Mouse (Mus musculus): ENCODE measurements around the gene Hoxd13. TPM values are rescaled to one million over a fixed set of nuclear protein-coding genes. Genes with fewer than 3 reads are reported as not detected.

Hoxd13 gene
- polyA plus RNA-seq, 1 experiment from 2014 or later: 32.3 TPM

DNA sequence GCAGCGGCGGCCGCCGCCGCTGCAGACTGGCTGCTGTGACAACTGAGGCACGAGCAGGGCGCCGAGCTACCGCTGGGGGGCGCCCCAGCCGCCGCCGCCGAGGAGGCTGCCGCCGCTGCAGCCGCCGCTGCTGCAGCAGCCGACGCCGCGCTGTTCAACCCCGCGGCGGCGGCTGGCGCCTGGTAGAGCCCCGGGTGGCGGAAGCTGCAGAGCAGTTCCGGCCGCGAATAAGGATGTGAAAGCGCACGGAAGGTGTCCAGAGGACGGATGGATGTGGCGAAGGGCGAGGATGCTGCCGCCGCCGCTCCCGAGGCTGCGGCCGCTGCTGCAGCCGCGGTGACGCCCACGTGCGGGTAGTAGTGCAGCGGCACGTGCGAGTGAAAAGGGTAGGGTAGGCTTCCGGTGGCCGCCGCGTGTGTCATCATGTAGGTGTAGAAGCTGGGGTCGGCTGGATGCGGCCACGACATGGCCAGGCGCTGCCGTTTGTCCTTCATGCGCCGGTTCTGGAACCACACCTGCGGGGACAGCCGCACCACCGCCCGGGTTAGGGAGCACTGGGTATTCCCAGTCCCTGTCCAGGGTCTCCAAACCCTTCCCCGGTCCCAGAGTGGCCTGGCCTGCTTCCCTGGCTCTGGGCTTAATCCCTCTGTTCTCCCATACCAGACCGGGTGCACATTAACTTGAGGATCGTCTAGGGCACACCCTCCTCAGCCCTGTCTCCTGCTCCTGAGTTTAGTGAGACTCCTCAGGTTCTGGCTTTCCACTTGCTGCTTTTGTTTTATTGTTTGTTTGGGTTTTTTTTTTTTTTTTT lies 12.1 kb upstream of the Hoxd13 start:
- H3K4me3 ChIP-seq: peak overlapping the region; percentile 46
- H3K4me2 ChIP-seq: peak overlapping the region; percentile 60
- no peak for ATAC-seq (ENCODE audit: insufficient number of reproducible peaks, low FRiP score, low TSS enrichment, low read depth)
- peaks cover 30% of the 10 kb centered on the region for H3K4me1 ChIP-seq
- H3K9ac ChIP-seq: peak overlapping the region; percentile 39
- H3K9me3 ChIP-seq: no peaks in the 10 kb centered on the region
- H3K27me3 ChIP-seq: peaks cover 61% of the 10 kb centered on the region
- WGBS: under 1% methylated on average over 69 of the region's 69 CpGs
- H3K27ac ChIP-seq: peak overlapping the region; percentile 82
- H3K36me3 ChIP-seq: no peaks in the 10 kb centered on the region

DNA sequence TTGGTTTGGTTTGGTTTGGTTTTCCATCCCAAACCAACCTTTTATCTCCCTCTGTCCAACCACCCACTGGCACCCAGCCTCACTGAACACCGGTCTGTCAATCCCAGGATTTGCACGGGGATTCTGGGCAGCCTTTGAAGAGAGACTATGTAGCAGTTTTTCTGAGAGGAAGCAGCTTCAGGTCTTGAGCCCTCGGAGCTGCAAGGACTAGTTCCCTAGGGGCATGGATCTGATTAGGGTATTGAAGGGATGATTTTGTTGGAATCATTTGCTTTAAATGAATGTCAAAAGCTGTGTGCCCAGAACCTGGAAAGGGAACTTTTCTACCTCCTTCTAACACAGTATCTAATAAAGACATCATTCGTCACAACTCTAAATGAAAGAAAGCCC lies 11.5 kb upstream of the Hoxd13 start:
- peaks cover 63% of the 10 kb centered on the region for H3K27me3 ChIP-seq
- H3K9ac ChIP-seq: 0 out of 2 replicates have a peak overlapping the region, but pooled peaks have one; percentile 39
- H3K4me2 ChIP-seq: peak overlapping the region; percentile 60
- peak overlapping the region; percentile 46 for H3K4me3 ChIP-seq
- peak overlapping the region; percentile 58 for H3K27ac ChIP-seq
- H3K36me3 ChIP-seq: no peaks in the 10 kb centered on the region
- ATAC-seq (ENCODE audit: insufficient number of reproducible peaks, low FRiP score, low TSS enrichment, low read depth): no peak
- WGBS: 6% methylated on average over 4 of the region's 4 CpGs
- H3K9me3 ChIP-seq: no peaks in the 10 kb centered on the region
- H3K4me1 ChIP-seq: peaks cover 33% of the 10 kb centered on the region

DNA sequence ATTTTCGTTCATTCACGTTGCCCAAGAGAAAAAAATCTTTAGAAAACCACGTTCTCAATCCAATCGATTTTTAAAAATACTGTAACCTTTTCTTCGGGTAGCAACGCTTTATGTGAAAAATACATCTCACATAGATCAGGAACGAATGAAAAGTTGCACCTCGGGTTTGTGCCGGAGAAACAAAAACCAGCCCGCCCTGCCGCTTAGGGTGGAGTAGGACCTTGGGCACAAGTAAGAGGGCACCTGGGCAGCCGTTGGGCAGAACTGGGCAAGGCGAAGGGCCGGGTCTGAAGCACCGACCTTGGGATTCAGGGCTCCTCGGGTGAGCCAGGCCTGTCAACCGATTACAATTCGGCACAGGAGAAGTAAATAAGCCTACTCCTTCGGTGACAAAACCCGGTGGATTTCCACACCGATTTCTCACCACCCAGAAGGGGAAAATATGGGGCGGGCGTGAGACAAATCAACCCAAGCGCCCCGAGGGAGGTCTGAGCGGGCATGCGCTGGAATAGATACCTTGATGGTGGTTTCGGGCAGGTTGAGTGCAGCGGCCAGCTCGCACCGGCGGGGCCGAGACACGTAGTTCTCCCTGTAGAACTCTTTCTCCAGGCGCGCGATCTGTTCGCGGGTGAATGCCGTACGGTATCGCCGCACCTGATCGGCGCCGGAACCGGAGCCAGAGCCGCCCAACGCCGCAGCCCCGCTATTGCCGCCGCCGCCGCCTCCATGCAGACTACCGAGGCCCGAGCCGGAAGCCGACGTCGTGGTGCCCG lies 10.7 kb upstream of the Hoxd13 start:
- Histone ChIP-seq H3K27ac (peak overlapping the region; percentile 89), H3K4me1 (peaks cover 36% of the 10 kb centered on the region), H3K9ac (peak overlapping the region; percentile 53), H3K4me2 (peak overlapping the region; percentile 44), H3K36me3 (no peaks in the 10 kb centered on the region), H3K4me3 (peak overlapping the region; percentile 46), H3K9me3 (no peaks in the 10 kb centered on the region), H3K27me3 (peaks cover 63% of the 10 kb centered on the region)
- no peak for ATAC-seq (ENCODE audit: insufficient number of reproducible peaks, low FRiP score, low TSS enrichment, low read depth)
- 2% methylated on average over 62 of the region's 62 CpGs for WGBS

DNA sequence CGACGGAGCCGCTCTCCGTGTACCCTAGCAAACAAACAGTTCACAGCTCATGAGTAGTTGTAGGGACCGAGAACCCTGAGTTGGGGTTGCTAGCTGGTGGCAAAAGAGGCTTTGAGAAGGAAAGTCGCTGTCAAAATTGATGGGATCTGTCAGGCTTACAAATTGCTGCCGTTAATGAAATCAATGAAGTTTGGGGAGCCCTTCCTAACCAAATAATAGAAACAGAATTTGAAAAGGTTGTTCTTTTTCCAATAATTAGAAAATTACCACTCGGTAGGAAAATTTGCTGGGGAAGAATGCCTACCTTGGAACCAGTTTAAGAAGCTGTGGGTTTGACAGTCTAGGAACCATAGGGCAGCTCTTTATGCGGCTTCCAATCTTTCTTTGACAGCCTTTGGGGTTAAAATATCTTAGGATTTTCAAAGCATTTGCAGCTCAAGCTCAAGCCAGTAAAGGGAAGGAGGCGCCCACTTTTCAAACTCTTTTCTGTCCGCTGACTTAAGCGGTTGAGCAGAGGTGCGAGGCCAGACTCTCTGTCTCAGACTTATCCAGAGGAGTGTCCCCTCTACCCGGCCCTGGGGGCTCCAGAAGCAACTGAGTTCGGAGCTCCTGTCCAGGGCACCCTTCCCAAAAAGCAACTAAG lies 10.0 kb upstream of the Hoxd13 start:
- ATAC-seq (ENCODE audit: insufficient number of reproducible peaks, low FRiP score, low TSS enrichment, low read depth): no peak
- Histone ChIP-seq H3K4me3 (peak overlapping the region; percentile 46), H3K36me3 (no peaks in the 10 kb centered on the region), H3K27me3 (peaks cover 66% of the 10 kb centered on the region), H3K9me3 (no peaks in the 10 kb centered on the region), H3K4me1 (peaks cover 36% of the 10 kb centered on the region), H3K9ac (peak overlapping the region; percentile 53), H3K27ac (peak overlapping the region; percentile 89), H3K4me2 (peak overlapping the region; percentile 44)
- WGBS: 3% methylated on average over 15 of the region's 15 CpGs

DNA sequence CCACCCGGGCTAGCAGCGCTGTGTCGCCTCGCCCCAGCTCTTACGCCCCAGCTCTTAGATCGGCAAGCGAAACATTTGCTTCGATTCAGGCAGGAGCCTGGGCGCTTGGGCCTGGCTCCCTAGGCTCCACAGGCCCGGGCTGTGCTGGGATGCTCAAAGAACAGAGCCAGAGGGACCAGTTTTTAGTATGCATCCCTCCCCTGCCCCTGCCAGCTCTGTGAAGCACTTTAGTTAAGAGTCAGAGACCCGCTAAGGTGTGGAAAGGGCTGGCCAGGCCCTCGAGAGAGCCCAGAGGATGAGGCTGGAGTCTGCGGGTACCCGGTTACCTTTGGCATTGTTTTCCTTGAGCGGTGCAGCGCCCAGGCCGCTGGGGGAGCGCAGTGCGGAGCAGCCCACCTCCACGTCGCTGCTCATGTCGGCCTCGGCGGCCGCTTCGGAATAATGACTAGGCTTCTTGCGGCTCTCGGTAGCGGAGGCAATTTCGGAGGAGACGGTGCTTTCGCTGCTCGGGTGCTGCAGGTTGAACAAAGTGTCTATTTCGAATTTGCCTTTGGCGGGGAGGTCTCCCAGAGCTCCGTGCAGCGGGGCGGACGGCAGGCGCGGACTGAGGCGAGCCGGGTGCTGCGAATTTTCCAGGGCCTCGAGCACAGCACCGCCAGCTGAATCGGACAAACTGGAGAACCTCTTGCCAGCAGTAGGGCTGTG lies 9.3 kb upstream of the Hoxd13 start:
- peaks cover 71% of the 10 kb centered on the region for H3K27me3 ChIP-seq
- H3K4me3 ChIP-seq: peak overlapping the region; percentile 46
- H3K27ac ChIP-seq: peak overlapping the region; percentile 89
- peaks cover 36% of the 10 kb centered on the region for H3K4me1 ChIP-seq
- no peaks in the 10 kb centered on the region for H3K36me3 ChIP-seq
- ATAC-seq (ENCODE audit: insufficient number of reproducible peaks, low FRiP score, low TSS enrichment, low read depth): no peak
- H3K4me2 ChIP-seq: peak overlapping the region; percentile 44
- 1% methylated on average over 47 of the region's 47 CpGs for WGBS
- no peaks in the 10 kb centered on the region for H3K9me3 ChIP-seq
- peak overlapping the region; percentile 18 for H3K9ac ChIP-seq

DNA sequence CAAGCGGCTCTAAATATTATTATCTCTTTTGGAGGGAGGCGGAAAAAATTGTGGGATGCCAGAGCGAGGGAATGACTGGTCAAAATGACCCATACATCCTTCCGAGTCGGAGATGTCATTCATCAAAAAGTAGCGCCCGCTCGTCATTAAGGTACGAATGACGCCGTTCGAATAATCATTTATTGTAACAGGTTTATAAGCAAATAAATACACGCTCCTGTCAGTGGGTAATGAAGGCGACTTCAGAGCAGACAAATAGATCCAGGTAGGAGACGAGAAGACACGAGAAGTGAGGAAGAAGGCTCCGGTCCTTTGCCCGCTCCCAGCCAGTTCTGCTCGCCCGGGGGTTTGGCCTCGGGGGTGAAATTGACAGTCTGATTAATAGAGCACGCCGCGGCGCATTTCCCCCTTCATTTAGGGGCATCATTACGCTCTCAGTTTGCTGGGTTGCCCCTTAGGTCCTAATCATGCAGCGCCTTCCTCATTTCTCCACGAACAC lies 8.6 kb upstream of the Hoxd13 start, which contains the start of gene Evx2:
TSS of gene Evx2 (minus strand) at position 51 of the 499 bp plus-strand sequence.
- H3K4me2 ChIP-seq: peak within 1 kb of the TSS; percentile 56
- H3K9ac ChIP-seq: peak within 1 kb of the TSS; percentile 52

DNA sequence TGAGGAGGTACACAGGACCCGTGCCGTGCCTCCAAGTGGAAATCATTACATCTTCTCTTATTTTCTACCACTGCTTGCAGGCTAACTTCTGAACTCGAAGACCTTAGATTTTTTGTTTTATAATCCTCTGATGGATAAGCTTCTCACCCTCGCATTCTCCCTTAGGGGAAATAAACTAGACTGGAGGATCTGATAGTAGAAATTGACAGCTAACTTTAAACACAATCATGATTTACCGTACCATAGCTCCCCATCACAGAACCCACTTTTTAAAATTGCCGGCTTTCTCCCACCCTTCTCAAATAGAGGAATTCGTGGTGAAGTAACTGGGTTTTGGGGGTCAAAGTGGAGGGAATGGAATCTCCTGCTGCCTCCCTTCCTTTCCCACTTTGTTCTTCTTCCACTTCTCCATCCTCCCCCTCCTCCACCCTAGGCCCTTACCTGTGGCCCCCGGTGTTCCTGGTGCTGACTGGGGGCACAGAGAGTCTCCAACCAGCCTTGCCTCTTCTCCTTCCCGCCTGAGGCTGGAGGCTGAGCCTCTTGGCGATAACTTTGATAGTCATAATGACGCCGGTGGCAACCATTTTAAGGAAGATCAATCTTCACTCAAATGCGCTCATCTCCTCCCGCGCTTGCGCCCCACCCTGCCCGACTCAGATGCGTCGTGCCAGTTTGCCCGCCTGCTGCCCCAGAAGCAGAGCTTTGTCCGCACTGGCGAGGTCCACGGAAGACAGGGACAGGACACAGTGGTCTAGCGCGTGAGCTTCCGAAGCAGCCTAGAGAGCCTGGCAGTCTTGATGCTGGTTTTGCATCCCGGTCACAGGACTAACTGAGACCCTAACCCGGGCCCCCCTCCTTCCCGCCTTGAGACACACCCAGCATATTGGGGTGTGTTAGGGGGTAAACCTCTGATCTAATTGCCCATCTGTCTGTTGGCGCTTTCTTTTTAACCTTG lies 7.4 kb upstream of the Hoxd13 start:
- Histone ChIP-seq H3K4me2 (peak overlapping the region; percentile 56), H3K9ac (peak overlapping the region; percentile 52), H3K27me3 (peaks cover 69% of the 10 kb centered on the region)

More for the DNA sequence above, 8.6 kb upstream of the Hoxd13 start, which contains the start of gene Evx2:
- WGBS: 2% methylated on average over 28 of the region's 28 CpGs
- ATAC-seq (ENCODE audit: insufficient number of reproducible peaks, low FRiP score, low TSS enrichment, low read depth): no peak
- H3K4me3 ChIP-seq: peak within 1 kb of the TSS; percentile 46
- H3K36me3 ChIP-seq: no peaks in the 10 kb centered on the region
- peaks cover 36% of the 10 kb centered on the region for H3K4me1 ChIP-seq
- H3K27ac ChIP-seq: peak within 1 kb of the TSS; percentile 89
- H3K9me3 ChIP-seq: no peaks in the 10 kb centered on the region
- H3K27me3 ChIP-seq: peaks cover 71% of the 10 kb centered on the region

DNA sequence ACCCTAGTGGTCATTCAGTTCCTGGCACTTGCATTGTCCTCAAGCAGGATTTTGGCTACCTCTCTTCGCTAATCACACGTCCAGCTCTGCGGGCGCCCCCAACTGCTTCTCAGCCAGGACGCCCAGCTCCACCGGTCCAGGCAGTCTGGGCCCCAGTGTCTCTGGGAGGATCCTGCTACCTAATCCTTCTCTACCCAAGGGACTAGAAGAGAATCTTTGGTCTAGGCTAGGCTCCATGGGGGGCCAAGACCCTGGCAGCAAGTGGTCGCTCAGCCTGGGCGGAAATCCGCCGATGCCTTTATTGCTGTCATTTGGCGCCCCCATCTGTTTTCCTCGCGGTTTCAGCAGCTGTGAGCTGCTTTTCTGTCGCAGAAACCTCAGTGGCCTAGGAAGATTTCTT lies 6.4 kb upstream of the Hoxd13 start:
- peak overlapping the region; percentile 56 for H3K4me2 ChIP-seq
- H3K27me3 ChIP-seq: peaks cover 70% of the 10 kb centered on the region
- H3K9me3 ChIP-seq: no peaks in the 10 kb centered on the region
- peak overlapping the region; percentile 89 for H3K27ac ChIP-seq
- ATAC-seq (ENCODE audit: insufficient number of reproducible peaks, low FRiP score, low TSS enrichment, low read depth): peak; percentile 22; the same call in 1 of the 2 replicates
- peaks cover 22% of the 10 kb centered on the region for H3K4me1 ChIP-seq
- WGBS: under 1% methylated on average over 14 of the region's 14 CpGs
- H3K36me3 ChIP-seq: no peaks in the 10 kb centered on the region
- peak overlapping the region; percentile 46 for H3K4me3 ChIP-seq
- H3K9ac ChIP-seq: 0 out of 2 replicates have a peak overlapping the region, but pooled peaks have one; percentile 20

More for the DNA sequence above, 7.4 kb upstream of the Hoxd13 start:
- Histone ChIP-seq H3K9me3 (no peaks in the 10 kb centered on the region), H3K36me3 (no peaks in the 10 kb centered on the region), H3K27ac (peak overlapping the region; percentile 89), H3K4me1 (peaks cover 28% of the 10 kb centered on the region), H3K4me3 (peak overlapping the region; percentile 46)
- no peak; the same call in none of the 2 replicates for ATAC-seq (ENCODE audit: insufficient number of reproducible peaks, low FRiP score, low TSS enrichment, low read depth)
- 2% methylated on average over 30 of the region's 30 CpGs for WGBS

DNA sequence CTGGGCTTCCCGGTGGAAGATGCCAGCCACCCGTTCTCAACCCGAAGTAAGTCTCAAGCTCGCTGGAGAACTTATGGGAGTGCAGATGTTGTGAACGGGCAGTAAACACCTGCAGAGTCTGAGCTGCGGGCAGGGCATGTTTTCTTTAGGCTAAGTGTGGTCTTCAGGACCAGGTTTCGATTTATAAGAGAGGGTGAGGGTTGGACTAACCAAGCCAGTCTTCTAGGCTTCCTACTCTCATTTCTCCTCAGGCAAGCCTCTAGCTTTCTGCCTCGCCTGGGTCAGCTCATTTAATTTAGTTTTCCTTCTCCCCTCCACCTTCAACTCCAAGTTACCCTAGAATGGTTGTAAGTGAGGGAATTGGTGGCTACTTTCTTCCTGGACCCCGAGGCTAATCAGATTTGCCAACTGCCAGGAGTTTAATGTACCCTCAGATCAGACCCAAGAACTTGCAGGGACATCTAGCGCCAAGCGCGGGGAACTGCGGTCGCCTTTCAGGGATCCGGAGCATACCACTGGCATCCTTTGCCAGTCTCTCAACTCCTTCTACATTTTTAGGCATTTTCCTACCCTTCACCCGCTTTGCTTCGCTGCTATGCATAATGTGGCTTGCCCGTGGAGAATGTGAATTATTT lies 4.7 kb upstream of the Hoxd13 start:
- Histone ChIP-seq H3K27me3 (peaks cover 73% of the 10 kb centered on the region), H3K9ac (no peak overlapping the region), H3K27ac (peak overlapping the region; percentile 62), H3K36me3 (no peaks in the 10 kb centered on the region), H3K4me2 (peak overlapping the region; percentile 46), H3K9me3 (no peaks in the 10 kb centered on the region), H3K4me1 (peaks cover 27% of the 10 kb centered on the region), H3K4me3 (peak overlapping the region; percentile 19)
- 1% methylated on average over 18 of the region's 18 CpGs for WGBS
- ATAC-seq (ENCODE audit: insufficient number of reproducible peaks, low FRiP score, low TSS enrichment, low read depth): no peak

DNA sequence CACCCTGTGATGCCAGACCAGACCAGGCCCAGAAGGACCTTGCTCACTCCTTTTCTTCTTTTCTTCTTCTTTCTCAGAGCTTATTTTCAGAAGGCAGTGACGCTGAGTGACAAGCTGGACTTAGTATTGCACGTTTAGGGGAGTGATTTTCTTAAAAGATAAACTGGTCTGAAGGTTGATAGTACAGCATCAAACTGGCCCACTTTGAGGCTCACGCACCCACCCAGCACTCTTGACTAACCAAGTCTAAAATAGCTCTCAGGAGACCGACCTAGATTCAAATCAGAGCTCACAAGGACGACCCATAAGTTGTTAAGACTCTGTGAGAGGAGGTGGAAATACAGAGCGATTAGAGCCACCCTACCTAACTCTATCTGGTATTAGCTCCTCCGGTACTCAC lies 1.7 kb upstream of the Hoxd13 start:
- H3K4me1 ChIP-seq: peaks cover 20% of the 10 kb centered on the region
- H3K9me3 ChIP-seq: no peaks in the 10 kb centered on the region
- peaks cover 66% of the 10 kb centered on the region for H3K27me3 ChIP-seq
- peak overlapping the region; percentile 74 for H3K27ac ChIP-seq
- H3K9ac ChIP-seq: no peak overlapping the region; the same call in 1 of the 2 replicates
- no peaks in the 10 kb centered on the region for H3K36me3 ChIP-seq
- 11% methylated on average over 7 of the region's 7 CpGs for WGBS
- peak overlapping the region; percentile 35; the same call in 1 of the 2 replicates for H3K4me2 ChIP-seq
- H3K4me3 ChIP-seq: peak overlapping the region; percentile 21
- no peak for ATAC-seq (ENCODE audit: insufficient number of reproducible peaks, low FRiP score, low TSS enrichment, low read depth)

Data from limb, embryonic 15.5 days (tissue).